Mouse (Mus musculus) retina, postnatal 1 day (tissue): Measurements from ENCODE around the gene Jam2.

Source experiments
- DNase-seq: peaks from one replicate; pipeline ENCODE4 v3.0.0-alpha.2; 2012

Gene Jam2

GRCm38 (mm10) chr16:84864656-84865055 lies 90.7 kb downstream of the Jam2 start:
- no peak for DNase-seq

DNA sequence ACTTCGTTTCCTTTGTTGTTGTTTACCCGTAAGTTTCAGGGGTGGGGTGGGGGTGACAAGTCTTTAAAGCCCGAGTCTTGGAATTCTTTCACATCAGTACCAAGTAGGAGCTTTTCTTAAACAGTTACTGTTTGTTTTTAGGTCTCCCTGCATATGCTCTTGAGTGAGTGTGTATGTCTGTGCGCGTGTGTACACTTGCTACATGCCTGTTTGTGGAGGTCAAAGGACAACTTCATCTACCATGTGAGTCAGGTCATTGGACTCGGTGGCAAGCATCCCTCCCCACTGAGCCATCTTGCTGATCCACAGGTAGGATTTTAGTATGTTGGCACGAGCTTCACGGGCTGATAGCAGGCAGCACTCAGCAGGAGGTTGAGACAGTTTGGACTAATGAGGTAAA lies 99.9 kb downstream of the Jam2 start:
- no peak for DNase-seq

DNA sequence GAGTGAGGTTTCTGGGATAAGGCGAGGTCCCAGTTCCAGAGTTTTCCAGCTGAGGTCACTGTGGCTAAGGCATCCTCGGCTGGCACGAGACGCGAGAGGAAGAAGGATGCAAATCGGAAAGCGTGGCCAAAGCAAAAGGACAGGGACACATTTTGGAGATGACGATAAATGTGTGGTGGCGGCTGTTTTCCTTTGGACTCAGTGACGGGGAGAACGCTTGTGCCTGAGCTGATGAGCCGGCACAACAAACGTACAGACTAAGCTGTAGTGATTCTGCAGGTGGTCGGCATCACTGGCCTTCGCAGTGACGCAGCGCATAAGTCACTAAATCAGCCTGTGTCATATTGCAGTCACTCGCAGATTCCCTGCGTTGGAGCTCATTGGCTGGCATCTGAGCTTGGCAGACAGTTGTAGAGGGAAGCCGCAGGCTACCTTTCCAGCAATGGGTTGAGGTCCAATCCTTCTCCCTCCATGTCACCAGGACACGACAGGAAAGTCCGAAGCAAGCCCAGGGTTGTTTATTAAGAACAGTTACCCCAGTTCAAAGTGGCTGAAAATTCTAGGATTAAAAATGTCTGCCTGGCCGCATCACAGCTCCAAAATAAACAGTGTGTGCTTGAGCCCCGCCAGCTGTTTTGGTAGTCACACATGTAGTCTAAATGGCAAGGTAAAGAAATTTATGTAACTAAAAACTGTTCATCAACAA lies 101.2 kb downstream of the Jam2 start:
- peak; percentile 18 for DNase-seq
